Mouse (Mus musculus): ENCODE measurements around the gene Tspan5. TPM values are rescaled to one million over a fixed set of nuclear protein-coding genes. Genes with fewer than 3 reads are reported as not detected.
A peak's percentile ranks its signal among the peaks of the same experiment; 100 is the strongest.

The Tspan5 gene
- polyA plus RNA-seq, 1 experiment: 20.3 TPM

- WGBS: 85% methylated on average over 11 of the region's 11 CpGs
- DNase-seq (ENCODE audit: low read depth, low spot score): no peak
Observed at GRCm38 (mm10) chr3:138834174-138834573, 92.2 kb downstream of the Tspan5 start.

- 62% methylated on average over 5 of the region's 5 CpGs for WGBS
- DNase-seq (ENCODE audit: low read depth, low spot score): no peak
Observed at GRCm38 (mm10) chr3:138836937-138837336, 94.9 kb downstream of the Tspan5 start.

- 88% methylated on average over 6 of the region's 6 CpGs for WGBS
- no peak for DNase-seq (ENCODE audit: low read depth, low spot score)
Observed at GRCm38 (mm10) chr3:138837651-138838050, 95.7 kb downstream of the Tspan5 start.

- 21% methylated on average over 6 of the region's 6 CpGs for WGBS
- peak; percentile 39 for DNase-seq (ENCODE audit: low read depth, low spot score)
Observed at GRCm38 (mm10) chr3:138839656-138840055, 97.7 kb downstream of the Tspan5 start.

- 78% methylated on average over 5 of the region's 5 CpGs for WGBS
- DNase-seq (ENCODE audit: low read depth, low spot score): no peak
Observed at GRCm38 (mm10) chr3:138841288-138841687, 99.3 kb downstream of the Tspan5 start.

GRCm38 (mm10) chr3:138843180-138843579 is 101.2 kb downstream of the Tspan5 start:
- WGBS: 55% methylated on average over 2 of the region's 2 CpGs
- DNase-seq (ENCODE audit: low read depth, low spot score): no peak

- 88% methylated on average over 5 of the region's 5 CpGs for WGBS
- no peak for DNase-seq (ENCODE audit: low read depth, low spot score)
Observed at GRCm38 (mm10) chr3:138843641-138844040, 101.6 kb downstream of the Tspan5 start.

- DNase-seq (ENCODE audit: low read depth, low spot score): no peak
- WGBS: 82% methylated on average over 1 of the region's 1 CpGs
Observed at GRCm38 (mm10) chr3:138845820-138846219, 103.8 kb downstream of the Tspan5 start.

- 87% methylated on average over 3 of the region's 3 CpGs for WGBS
- no peak for DNase-seq (ENCODE audit: low read depth, low spot score)
Observed at GRCm38 (mm10) chr3:138847809-138848208, 105.8 kb downstream of the Tspan5 start.

- 58% methylated on average over 11 of the region's 11 CpGs for WGBS
- DNase-seq (ENCODE audit: low read depth, low spot score): no peak
Observed at GRCm38 (mm10) chr3:138849755-138850301, 107.8 kb downstream of the Tspan5 start.

- DNase-seq (ENCODE audit: low read depth, low spot score): no peak
- 81% methylated on average over 8 of the region's 8 CpGs for WGBS
Observed at GRCm38 (mm10) chr3:138851876-138852275, 109.9 kb downstream of the Tspan5 start.

GRCm38 (mm10) chr3:138852982-138853689 is 111.1 kb downstream of the Tspan5 start:
- DNase-seq (ENCODE audit: low read depth, low spot score): no peak
- 69% methylated on average over 13 of the region's 13 CpGs for WGBS

GRCm38 (mm10) chr3:138853996-138854836 is 112.2 kb downstream of the Tspan5 start:
- DNase-seq (ENCODE audit: low read depth, low spot score): no peak
- 84% methylated on average over 16 of the region's 16 CpGs for WGBS

- 92% methylated on average over 5 of the region's 5 CpGs for WGBS
- no peak for DNase-seq (ENCODE audit: low read depth, low spot score)
Observed at GRCm38 (mm10) chr3:138855387-138855786, 113.4 kb downstream of the Tspan5 start.

GRCm38 (mm10) chr3:138856946-138857345 is 115.0 kb downstream of the Tspan5 start:
- no peak for DNase-seq (ENCODE audit: low read depth, low spot score)
- 95% methylated on average over 4 of the region's 4 CpGs for WGBS

GRCm38 (mm10) chr3:138857805-138858546 is 116.0 kb downstream of the Tspan5 start:
- no peak for DNase-seq (ENCODE audit: low read depth, low spot score)
- 40% methylated on average over 12 of the region's 12 CpGs for WGBS

- DNase-seq (ENCODE audit: low read depth, low spot score): no peak
- WGBS: 86% methylated on average over 6 of the region's 6 CpGs
Observed at GRCm38 (mm10) chr3:138858649-138859048, 116.7 kb downstream of the Tspan5 start.

GRCm38 (mm10) chr3:138859166-138859565 is 117.2 kb downstream of the Tspan5 start:
- WGBS: 93% methylated on average over 8 of the region's 8 CpGs
- DNase-seq (ENCODE audit: low read depth, low spot score): no peak

- WGBS: 78% methylated on average over 8 of the region's 8 CpGs
- DNase-seq (ENCODE audit: low read depth, low spot score): no peak
Observed at GRCm38 (mm10) chr3:138859666-138860065, 117.7 kb downstream of the Tspan5 start.

- no peak for DNase-seq (ENCODE audit: low read depth, low spot score)
- 38% methylated on average over 11 of the region's 11 CpGs for WGBS
Observed at GRCm38 (mm10) chr3:138860257-138860760, 118.3 kb downstream of the Tspan5 start.
